In the genomic region with DNA sequence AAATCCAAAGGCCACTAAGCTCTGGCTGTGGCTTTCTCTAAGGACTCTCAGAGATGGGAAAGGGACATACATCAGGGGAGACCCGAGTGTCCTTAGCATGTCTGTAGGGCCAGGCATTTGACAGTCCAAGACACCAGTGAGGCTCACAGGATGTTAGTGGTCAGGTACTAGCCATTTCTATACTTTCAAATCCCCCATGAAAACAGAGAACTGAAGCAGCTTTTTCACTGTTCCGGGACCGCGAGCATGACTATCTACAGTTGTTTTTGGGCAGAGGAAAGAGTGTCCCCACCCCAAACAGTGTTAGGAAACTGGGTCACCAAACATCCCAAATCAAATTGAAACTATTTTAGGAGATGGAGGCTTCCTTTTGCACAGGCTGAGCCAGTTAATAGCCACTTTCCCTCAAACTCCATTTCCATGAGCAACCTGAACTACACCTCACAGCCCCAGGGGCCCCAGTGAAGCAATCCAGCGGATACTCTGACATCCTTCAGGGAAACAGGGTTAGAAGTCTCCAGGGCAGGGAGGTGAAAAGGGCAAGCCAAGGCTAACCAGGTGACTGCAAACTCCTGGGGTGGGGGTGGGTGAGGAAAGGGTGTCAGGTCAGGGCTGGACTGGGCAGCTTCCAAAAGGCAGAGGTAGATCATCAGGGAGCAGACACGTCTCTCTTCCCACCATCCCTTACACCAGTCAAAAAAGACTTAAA, we compare ENCODE assay signal across 8 mouse cellular contexts. TPM values are rescaled to one million over a fixed set of nuclear protein-coding genes. Genes with fewer than 3 reads are reported as not detected.
A peak's percentile ranks its signal among the peaks of the same experiment; 100 is the strongest.
DNase-seq lines count a peak whose midpoint lies in the region; ATAC-seq and TF ChIP-seq lines count a peak whose summit lies in the region.

No protein-coding gene starts in this region.

- no peak for DNase-seq in kidney, adult 8-10 months
- no peak for DNase-seq in embryonic facial prominence, embryonic 10.5 days (ENCODE audit: low spot score)
- peak; percentile 68 for DNase-seq in induced T-regulatory cell, adult 2 months (ENCODE audit: low read depth)
- DNase-seq in frontal cortex, postnatal 25 days (ENCODE audit: low spot score in 2 of 2), result no peak
- no peak for DNase-seq in gastrocnemius, adult 18-20 months (ENCODE audit: low spot score)

- peaks cover 16% of the 10 kb centered on the region for H3K79me2 ChIP-seq in myocyte (ENCODE audit: control insufficient read depth, insufficient read depth)

- H3K4me1 ChIP-seq in kidney, embryonic 16.5 days (ENCODE audit: insufficient read depth, low read length), result peaks cover 15% of the 10 kb centered on the region
- peaks cover 21% of the 10 kb centered on the region for H3K4me1 ChIP-seq in embryonic facial prominence, embryonic 10.5 days

- H3K27ac ChIP-seq in kidney, embryonic 16.5 days (ENCODE audit: low read length), result no peak overlapping the region
- peak overlapping the region; percentile 91 for H3K27ac ChIP-seq in embryonic facial prominence, embryonic 10.5 days (replicated peaks)

- H3K36me3 ChIP-seq in kidney, embryonic 16.5 days (ENCODE audit: insufficient read depth, low read length), result peaks cover 11% of the 10 kb centered on the region
- peaks cover 43% of the 10 kb centered on the region for H3K36me3 ChIP-seq in embryonic facial prominence, embryonic 10.5 days (replicated peaks)
- H3K36me3 ChIP-seq in myocyte (ENCODE audit: control insufficient read depth, insufficient read depth), result peaks cover 6% of the 10 kb centered on the region

- WGBS in kidney, embryonic 16.5 days, result 51% methylated on average over 6 of the region's 6 CpGs
- 60% methylated on average over 6 of the region's 6 CpGs for WGBS in embryonic facial prominence, embryonic 10.5 days

- peak overlapping the region; percentile 63 for H3ac ChIP-seq in myocyte (ENCODE audit: control insufficient read depth, insufficient read length)

- no peaks in the 10 kb centered on the region for H3K27me3 ChIP-seq in kidney, embryonic 16.5 days (ENCODE audit: insufficient read depth, low read length)
- peaks cover 5% of the 10 kb centered on the region; the same call in 1 of the 2 replicates for H3K27me3 ChIP-seq in embryonic facial prominence, embryonic 10.5 days (replicated peaks; ENCODE audit: low read depth, poor library complexity, severe bottlenecking)
- no peaks in the 10 kb centered on the region for H3K27me3 ChIP-seq in myocyte (ENCODE audit: control insufficient read depth, insufficient read depth, insufficient read length)

- no peak for ATAC-seq in kidney, embryonic 16.5 days (ENCODE audit: low FRiP score, low TSS enrichment)
- no peak for ATAC-seq in megakaryocyte progenitor cell, adult 5-6 weeks (replicated peaks; ENCODE audit: poor library complexity)

- H3K9me3 ChIP-seq in kidney, embryonic 16.5 days (ENCODE audit: low read length), result no peaks in the 10 kb centered on the region
- no peaks in the 10 kb centered on the region for H3K9me3 ChIP-seq in embryonic facial prominence, embryonic 10.5 days

- TF ChIP-seq POLR2A in myocyte (IDR thresholded peaks at IDR 0.05; ENCODE audit: insufficient read length, low read depth), result no peak

- H3K9ac ChIP-seq in kidney, embryonic 16.5 days (replicated peaks; ENCODE audit: low read length), result peak overlapping the region; percentile 93

- peak overlapping the region; percentile 94 for H3K4me3 ChIP-seq in kidney, embryonic 16.5 days (ENCODE audit: low read length)
- peak overlapping the region; percentile 98 for H3K4me3 ChIP-seq in embryonic facial prominence, embryonic 10.5 days
- peak overlapping the region; percentile 49 for H3K4me3 ChIP-seq in myocyte

- H3K4me2 ChIP-seq in kidney, embryonic 16.5 days (replicated peaks; ENCODE audit: low read depth, low read length), result peak overlapping the region; percentile 96
- H3K4me2 ChIP-seq in myocyte (ENCODE audit: low read depth), result peak overlapping the region; percentile 99

TF ChIP-seq in myocyte, 11 proteins besides CTCF, POLR2A, EP300 and RAD21:
- TF ChIP-seq TCF3 (IDR thresholded peaks at IDR 0.05; ENCODE audit: insufficient read length, low read depth) (no peak), SRF (IDR thresholded peaks at IDR 0.05; ENCODE audit: control insufficient read depth, insufficient read length, low read depth) (no peak), MAX (IDR thresholded peaks at IDR 0.05; ENCODE audit: low read depth) (no peak), POLR2AphosphoS2 (IDR thresholded peaks at IDR 0.05; ENCODE audit: insufficient read length, low read depth) (no peak), MYOG (IDR thresholded peaks at IDR 0.05; ENCODE audit: control insufficient read depth in 1 of 3, insufficient read depth in 1 of 3, insufficient read length in 2 of 3, low read depth in 2 of 3) (no peak), TCF12 (IDR thresholded peaks at IDR 0.05; ENCODE audit: insufficient read depth, poor library complexity, severe bottlenecking) (no peak), USF1 (IDR thresholded peaks at IDR 0.05; ENCODE audit: low read depth) (no peak), REST (IDR thresholded peaks at IDR 0.05; ENCODE audit: insufficient read depth, insufficient read length) (no peak), CEBPB (IDR thresholded peaks at IDR 0.05; ENCODE audit: insufficient read depth, poor library complexity, severe bottlenecking) (no peak), MYOD1 (IDR thresholded peaks at IDR 0.05; ENCODE audit: control insufficient read depth in 1 of 3, insufficient read length in 2 of 3, low read depth in 2 of 3) (no peak), E2F4 (IDR thresholded peaks at IDR 0.05; ENCODE audit: insufficient read depth) (no peak)

RNA-seq across cellular contexts. Expression of a gene that starts 1.3 kb away (rescaled TPM):
- 53.5 and 54.8 TPM in 2 replicates for polyA plus RNA-seq in kidney, embryonic 16.5 days (2015; fragmentation: Nextera tagmentation; extraction: Ambion mirVana)
- 63.5 and 68.7 TPM in 2 replicates for polyA plus RNA-seq in embryonic facial prominence, embryonic 10.5 days (2016; fragmentation: Nextera tagmentation; extraction: Ambion mirVana)
- polyA plus RNA-seq in myocyte (2012; fragmentation: generic; extraction: Trizol), result 24.5 TPM
- total RNA-seq in gastrocnemius, adult 18-20 months (2021), result 10 to 100 TPM; 11.1 to 12.4 TPM
- total RNA-seq in megakaryocyte progenitor cell, adult 5-6 weeks (2015), result 4.1 and 7.2 TPM in 2 replicates
- total RNA-seq in megakaryocyte progenitor cell, adult 5-6 weeks (2017), result 9.6 and 11.2 TPM in 2 replicates

RNA-seq across cellular contexts. Expression of a gene that starts 14.4 kb away (rescaled TPM):
- polyA plus RNA-seq in kidney, embryonic 16.5 days (2015; fragmentation: Nextera tagmentation; extraction: Ambion mirVana), result 98.1 and 106 TPM in 2 replicates
- polyA plus RNA-seq in embryonic facial prominence, embryonic 10.5 days (2016; fragmentation: Nextera tagmentation; extraction: Ambion mirVana), result 72.6 and 78.7 TPM in 2 replicates
- polyA plus RNA-seq in myocyte (2012; fragmentation: generic; extraction: Trizol), result 82.1 TPM
- 10 to 100 TPM; 74.2 to 75.3 TPM for total RNA-seq in gastrocnemius, adult 18-20 months (2021)
- 27.8 and 28.8 TPM in 2 replicates for total RNA-seq in megakaryocyte progenitor cell, adult 5-6 weeks (2015)
- total RNA-seq in megakaryocyte progenitor cell, adult 5-6 weeks (2017), result 22.3 and 34.1 TPM in 2 replicates

RNA-seq across cellular contexts. Expression of a gene that starts 24.5 kb away (rescaled TPM):
- polyA plus RNA-seq in kidney, embryonic 16.5 days (2015; fragmentation: Nextera tagmentation; extraction: Ambion mirVana), result 85.0 and 86.2 TPM in 2 replicates
- 73.6 and 80.6 TPM in 2 replicates for polyA plus RNA-seq in embryonic facial prominence, embryonic 10.5 days (2016; fragmentation: Nextera tagmentation; extraction: Ambion mirVana)
- polyA plus RNA-seq in myocyte (2012; fragmentation: generic; extraction: Trizol), result 112 TPM
- 100 to 1,000 TPM; 149 to 158 TPM for total RNA-seq in gastrocnemius, adult 18-20 months (2021)
- 242 and 279 TPM in 2 replicates for total RNA-seq in megakaryocyte progenitor cell, adult 5-6 weeks (2015)
- total RNA-seq in megakaryocyte progenitor cell, adult 5-6 weeks (2017), result 276 and 305 TPM in 2 replicates

RNA-seq across cellular contexts. Expression of a gene that starts 35.4 kb away (rescaled TPM):
- 28.2 and 34.7 TPM in 2 replicates for polyA plus RNA-seq in kidney, embryonic 16.5 days (2015; fragmentation: Nextera tagmentation; extraction: Ambion mirVana)
- 20.8 and 25.5 TPM in 2 replicates for polyA plus RNA-seq in embryonic facial prominence, embryonic 10.5 days (2016; fragmentation: Nextera tagmentation; extraction: Ambion mirVana)
- 4.4 TPM for polyA plus RNA-seq in myocyte (2012; fragmentation: generic; extraction: Trizol)
- total RNA-seq in gastrocnemius, adult 18-20 months (2021), result not detected
- not detected in 2 replicates for total RNA-seq in megakaryocyte progenitor cell, adult 5-6 weeks (2015)
- not detected in 2 replicates for total RNA-seq in megakaryocyte progenitor cell, adult 5-6 weeks (2017)
